Mouse (Mus musculus) lung, postnatal 0 days (tissue): Measurements from ENCODE around the gene Nup210.

Experiments
- CTCF ChIP-seq: IDR thresholded peaks from 2 replicates; pipeline ENCODE4 v1.5.1; 2016; ENCODE audit warnings: antibody characterized with exemption, mild to moderate bottlenecking
- EP300 ChIP-seq: IDR thresholded peaks from 2 replicates; pipeline ENCODE4 v1.6.1; 2016; ENCODE audit warnings: antibody characterized with exemption, mild to moderate bottlenecking, control low read depth

GRCm38 (mm10) chr6:91011568-91011967 is 105.1 kb downstream of the Nup210 start:
- TF ChIP-seq CTCF (no peak), EP300 (no peak)
